Mouse (Mus musculus) stomach, postnatal 0 days (tissue): ENCODE results near the gene Myod1.

Experiments used
- CTCF ChIP-seq: IDR thresholded peaks from 2 replicates; pipeline ENCODE4 v1.5.1; 2016; ENCODE audit warnings: antibody characterized with exemption, low read depth, mild to moderate bottlenecking, moderate library complexity
- EP300 ChIP-seq: optimal IDR thresholded peaks from 2 replicates; pipeline ENCODE3; 2016; ENCODE audit warnings: antibody characterized with exemption

DNA sequence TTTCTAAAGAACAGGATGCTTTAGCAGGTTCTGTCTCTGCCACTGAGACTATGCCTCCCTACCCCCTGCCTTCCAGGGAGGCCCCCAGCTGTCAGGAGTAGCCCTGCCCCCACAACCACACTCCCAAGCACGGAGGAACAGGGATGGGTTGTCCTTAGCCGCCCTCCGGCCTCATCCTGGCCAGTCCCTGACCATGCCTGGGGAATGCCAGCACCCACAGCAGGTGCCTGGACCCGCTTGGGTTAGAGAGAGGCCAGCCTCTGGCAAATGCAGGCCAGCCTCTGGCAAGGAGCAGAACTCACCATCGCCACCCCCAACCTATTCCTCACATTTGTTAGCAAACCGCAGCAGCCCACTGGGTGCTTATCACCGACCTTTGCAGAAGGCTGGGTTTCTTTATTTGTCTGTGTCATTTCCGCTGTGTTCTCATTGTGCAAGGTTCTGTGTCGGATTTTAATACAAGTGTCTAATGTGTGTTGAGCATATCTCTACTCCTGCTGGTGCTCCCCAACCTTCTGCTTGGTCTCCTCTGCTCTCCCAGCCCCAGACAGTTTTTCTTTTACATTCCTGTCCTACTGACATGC lies 26.1 kb upstream of the Myod1 start:
- TF ChIP-seq CTCF: no peak
- TF ChIP-seq EP300: no peak
